Mouse (Mus musculus) neural tube, embryonic 11.5 days (tissue): Measurements from ENCODE around the gene Eif2b5. TPM values are rescaled to one million over a fixed set of nuclear protein-coding genes. Genes with fewer than 3 reads are reported as not detected.

Experiments used
- ATAC-seq: fragments of 200-750 bp; cut with Nextera tagmentation; 2 replicates; pipeline ENCODE4 v1.8.0; 2017; ENCODE audit warnings: moderate number of reproducible peaks, mild to moderate bottlenecking, moderate TSS enrichment, moderate library complexity; ENCODE audit not compliant: insufficient read depth, low FRiP score, low TSS enrichment
- DNase-seq: peaks from one replicate; pipeline ENCODE4 v3.0.0-alpha.2; 2015; ENCODE audit warnings: low spot score
- H3K27ac ChIP-seq: fragments of 300-500 bp; sonication (generic); 2 replicates; pipeline ENCODE4 v1.5.1; 2014; ENCODE audit warnings: low read depth, mild to moderate bottlenecking, low read length
- H3K27me3 ChIP-seq: fragments of 300-500 bp; sonication (generic); 2 replicates; pipeline ENCODE4 v1.6.1; 2014; ENCODE audit warnings: mild to moderate bottlenecking, low read length, mixed read lengths; ENCODE audit not compliant: control insufficient read depth, insufficient read depth
- H3K36me3 ChIP-seq: fragments of 300-500 bp; sonication (generic); 2 replicates; pipeline ENCODE4 v1.6.1; 2014; ENCODE audit warnings: mild to moderate bottlenecking, low read length, moderate library complexity, mixed read lengths; ENCODE audit not compliant: control insufficient read depth, insufficient read depth
- H3K4me1 ChIP-seq: fragments of 300-500 bp; sonication (generic); 2 replicates; pipeline ENCODE4 v1.6.1; 2014; ENCODE audit warnings: low read length, mixed read lengths; ENCODE audit not compliant: control insufficient read depth, insufficient read depth
- H3K4me2 ChIP-seq: fragments of 300-500 bp; sonication (generic); 2 replicates; pipeline ENCODE4 v1.6.1; 2014; ENCODE audit warnings: low read depth, mild to moderate bottlenecking, moderate library complexity
- H3K4me3 ChIP-seq: fragments of 300-500 bp; sonication (generic); 2 replicates; pipeline ENCODE4 v1.5.1; 2014; ENCODE audit warnings: low read depth, low read length
- H3K9ac ChIP-seq: fragments of 300-500 bp; sonication (generic); 2 replicates; pipeline ENCODE4 v1.6.1; 2014; ENCODE audit warnings: mild to moderate bottlenecking, low read length
- H3K9me3 ChIP-seq: fragments of 300-500 bp; sonication (generic); 2 replicates; pipeline ENCODE4 v1.6.1; 2016; ENCODE audit warnings: low read length; ENCODE audit not compliant: control insufficient read depth
- WGBS: fragments of 180-500 bp; shearing (Covaris S2); extraction: QIAGEN DNeasy Blood & Tissue Kit; methylation state at CpG from one replicate; pipeline ENCODE4 v1.1.7; 2014; 5-methylcytosine and 5-hydroxymethylcytosine counted together
- polyA plus RNA-seq: library from polyadenylated mRNA; unstranded; fragments of >200 nt; fragmentation: Nextera tagmentation; extraction: Ambion mirVana; gene quantifications from 2 replicates; pipeline ENCODE4 v1.2.1, GENCODE M21; 2014

Eif2b5 gene
- polyA plus RNA-seq, 1 experiment from 2014 or later, result 137 TPM

- 92% methylated on average over 5 of the region's 5 CpGs for WGBS
- Histone ChIP-seq H3K4me3 (no peak overlapping the region), H3K4me2 (no peak overlapping the region), H3K36me3 (peaks cover 18% of the 10 kb centered on the region), H3K27ac (no peak overlapping the region), H3K9me3 (no peaks in the 10 kb centered on the region), H3K4me1 (peaks cover 6% of the 10 kb centered on the region; the same call in 1 of the 2 replicates), H3K9ac (no peak overlapping the region), H3K27me3 (no peaks in the 10 kb centered on the region)
- DNase-seq (no peak), ATAC-seq (no peak)
These were observed 53.1 kb downstream of the Eif2b5 start for GRCm38 (mm10) chr16:20551691-20552090.

- ATAC-seq (no peak), DNase-seq (no peak)
- 91% methylated on average over 1 of the region's 1 CpGs for WGBS
- H3K4me2 ChIP-seq, result no peak overlapping the region
- H3K4me1 ChIP-seq, result peaks cover 6% of the 10 kb centered on the region; the same call in 1 of the 2 replicates
- H3K27ac ChIP-seq, result no peak overlapping the region
- no peaks in the 10 kb centered on the region for H3K9me3 ChIP-seq
- H3K27me3 ChIP-seq, result no peaks in the 10 kb centered on the region
- H3K36me3 ChIP-seq, result peaks cover 18% of the 10 kb centered on the region
- no peak overlapping the region for H3K4me3 ChIP-seq
- H3K9ac ChIP-seq, result no peak overlapping the region
These were observed 54.0 kb downstream of the Eif2b5 start for GRCm38 (mm10) chr16:20552594-20552993.

GRCm38 (mm10) chr16:20555000-20555399, 56.4 kb downstream of the Eif2b5 start:
- Histone ChIP-seq H3K36me3 (peaks cover 30% of the 10 kb centered on the region), H3K4me1 (no peaks in the 10 kb centered on the region), H3K9me3 (no peaks in the 10 kb centered on the region), H3K9ac (no peak overlapping the region), H3K4me2 (no peak overlapping the region), H3K27ac (no peak overlapping the region), H3K27me3 (no peaks in the 10 kb centered on the region), H3K4me3 (no peak overlapping the region)
- DNase-seq (no peak), ATAC-seq (no peak)
- 95% methylated on average over 6 of the region's 6 CpGs for WGBS

GRCm38 (mm10) chr16:20557381-20557780, 58.8 kb downstream of the Eif2b5 start:
- Histone ChIP-seq H3K9me3 (no peaks in the 10 kb centered on the region), H3K36me3 (peaks cover 31% of the 10 kb centered on the region), H3K27me3 (no peaks in the 10 kb centered on the region), H3K4me3 (no peak overlapping the region), H3K9ac (no peak overlapping the region), H3K4me2 (no peak overlapping the region), H3K27ac (no peak overlapping the region), H3K4me1 (no peaks in the 10 kb centered on the region)
- DNase-seq, result no peak
- ATAC-seq, result no peak
- WGBS, result 80% methylated on average over 7 of the region's 7 CpGs

Other genes starting within 250 kb of the Eif2b5 start
- 96.3 and 105 TPM in 2 replicates for gene Parl, start 196.4 kb upstream of the Eif2b5 start, polyA plus RNA-seq
- not detected in 2 replicates for gene Cyp2ab1, start 173.4 kb upstream of the Eif2b5 start, polyA plus RNA-seq
- gene Abcc5, start 72.4 kb upstream of the Eif2b5 start, polyA plus RNA-seq, result 74.4 and 80.9 TPM in 2 replicates
- 58.1 and 62.7 TPM in 2 replicates for gene Dvl3, start 18.2 kb downstream of the Eif2b5 start, polyA plus RNA-seq
- 886 and 907 TPM in 2 replicates for gene Ap2m1, start 36.7 kb downstream of the Eif2b5 start, polyA plus RNA-seq
- gene Abcf3, start 49.8 kb downstream of the Eif2b5 start, polyA plus RNA-seq, result 59.5 and 61.3 TPM in 2 replicates
- 3.8 and 4.3 TPM in 2 replicates for gene Vwa5b2, start 90.7 kb downstream of the Eif2b5 start, polyA plus RNA-seq
- 32.2 and 34.4 TPM in 2 replicates for gene Eef1akmt4, start 112.8 kb downstream of the Eif2b5 start, polyA plus RNA-seq
- not detected in 2 replicates for gene Gm49333, start 112.8 kb downstream of the Eif2b5 start, polyA plus RNA-seq
- gene Alg3, start 112.9 kb downstream of the Eif2b5 start, polyA plus RNA-seq, result 58.6 and 61.3 TPM in 2 replicates
- gene Camk2n2, start 122.5 kb downstream of the Eif2b5 start, polyA plus RNA-seq, result 4.1 and 4.4 TPM in 2 replicates
- 2.2 and 4.6 TPM in 2 replicates for gene Ece2, start 131.0 kb downstream of the Eif2b5 start, polyA plus RNA-seq
- 490 and 517 TPM in 2 replicates for gene Psmd2, start 152.8 kb downstream of the Eif2b5 start, polyA plus RNA-seq
- gene Eif4g1, start 169.5 kb downstream of the Eif2b5 start, polyA plus RNA-seq, result 164 and 165 TPM in 2 replicates
- 11.6 and 17.8 TPM in 2 replicates for gene Fam131a, start 194.4 kb downstream of the Eif2b5 start, polyA plus RNA-seq
- gene Polr2h, start 218.8 kb downstream of the Eif2b5 start, polyA plus RNA-seq, result 121 and 125 TPM in 2 replicates
- 22.0 and 26.4 TPM in 2 replicates for gene Clcn2, start 218.9 kb downstream of the Eif2b5 start, polyA plus RNA-seq
- 3.7 and 5.2 TPM in 2 replicates for gene Chrd, start 234.3 kb downstream of the Eif2b5 start, polyA plus RNA-seq
- 0.55 and 1.0 TPM in 2 replicates for gene Thpo, start 235.7 kb downstream of the Eif2b5 start, polyA plus RNA-seq